Mouse (Mus musculus): ENCODE results near the gene Anks1b. TPM values are rescaled to one million over a fixed set of nuclear protein-coding genes. Genes with fewer than 3 reads are reported as not detected.

The Anks1b gene
- polyA plus RNA-seq, 1 experiment from 2014 or later: 1.9 TPM

GRCm38 (mm10) chr10:90093877-90094276 is 220.6 kb downstream of the Anks1b start:
- H3K4me3 ChIP-seq (ENCODE audit: low read depth, low read length): no peak overlapping the region
- H3K36me3 ChIP-seq (ENCODE audit: control insufficient read depth, insufficient read depth): no peaks in the 10 kb centered on the region
- H3K9me3 ChIP-seq (ENCODE audit: control insufficient read depth): no peaks in the 10 kb centered on the region
- H3K4me2 ChIP-seq (replicated peaks; ENCODE audit: low read depth): no peak overlapping the region
- no peak for TF ChIP-seq CTCF (IDR thresholded peaks at IDR 0.05; ENCODE audit: low read depth)
- no peak overlapping the region for H3K27ac ChIP-seq (ENCODE audit: low read depth, low read length)
- no peak for ATAC-seq
- H3K9ac ChIP-seq (ENCODE audit: low read depth, low read length): no peak overlapping the region
- no peaks in the 10 kb centered on the region for H3K27me3 ChIP-seq (replicated peaks; ENCODE audit: control insufficient read depth, insufficient read depth, low read length)
- 86% methylated on average over 6 of the region's 6 CpGs for WGBS
- no peaks in the 10 kb centered on the region for H3K4me1 ChIP-seq (replicated peaks; ENCODE audit: control insufficient read depth, insufficient read depth, low read length)

GRCm38 (mm10) chr10:90112662-90113061 is 239.4 kb downstream of the Anks1b start:
- H3K4me3 ChIP-seq (ENCODE audit: low read depth, low read length): no peak overlapping the region
- no peak overlapping the region for H3K9ac ChIP-seq (ENCODE audit: low read depth, low read length)
- H3K27me3 ChIP-seq (replicated peaks; ENCODE audit: control insufficient read depth, insufficient read depth, low read length): no peaks in the 10 kb centered on the region
- no peaks in the 10 kb centered on the region for H3K9me3 ChIP-seq (ENCODE audit: control insufficient read depth)
- H3K36me3 ChIP-seq (ENCODE audit: control insufficient read depth, insufficient read depth): no peaks in the 10 kb centered on the region
- H3K27ac ChIP-seq (ENCODE audit: low read depth, low read length): no peak overlapping the region
- WGBS: 54% methylated on average over 5 of the region's 5 CpGs
- ATAC-seq: no peak
- TF ChIP-seq CTCF (IDR thresholded peaks at IDR 0.05; ENCODE audit: low read depth): no peak
- H3K4me2 ChIP-seq (replicated peaks; ENCODE audit: low read depth): no peak overlapping the region
- no peaks in the 10 kb centered on the region for H3K4me1 ChIP-seq (replicated peaks; ENCODE audit: control insufficient read depth, insufficient read depth, low read length)

GRCm38 (mm10) chr10:90116867-90117266 is 243.6 kb downstream of the Anks1b start:
- no peak overlapping the region for H3K27ac ChIP-seq (ENCODE audit: low read depth, low read length)
- no peaks in the 10 kb centered on the region for H3K27me3 ChIP-seq (replicated peaks; ENCODE audit: control insufficient read depth, insufficient read depth, low read length)
- H3K9ac ChIP-seq (ENCODE audit: low read depth, low read length): no peak overlapping the region
- no peak overlapping the region for H3K4me2 ChIP-seq (replicated peaks; ENCODE audit: low read depth)
- H3K4me1 ChIP-seq (replicated peaks; ENCODE audit: control insufficient read depth, insufficient read depth, low read length): no peaks in the 10 kb centered on the region
- 75% methylated on average over 3 of the region's 3 CpGs for WGBS
- no peaks in the 10 kb centered on the region for H3K36me3 ChIP-seq (ENCODE audit: control insufficient read depth, insufficient read depth)
- H3K4me3 ChIP-seq (ENCODE audit: low read depth, low read length): no peak overlapping the region
- TF ChIP-seq CTCF (IDR thresholded peaks at IDR 0.05; ENCODE audit: low read depth): no peak
- ATAC-seq: no peak
- no peaks in the 10 kb centered on the region for H3K9me3 ChIP-seq (ENCODE audit: control insufficient read depth)

GRCm38 (mm10) chr10:90117836-90118235 is 244.5 kb downstream of the Anks1b start:
- Histone ChIP-seq H3K27ac (ENCODE audit: low read depth, low read length) (no peak overlapping the region), H3K4me3 (ENCODE audit: low read depth, low read length) (no peak overlapping the region), H3K27me3 (replicated peaks; ENCODE audit: control insufficient read depth, insufficient read depth, low read length) (no peaks in the 10 kb centered on the region), H3K9me3 (ENCODE audit: control insufficient read depth) (no peaks in the 10 kb centered on the region), H3K4me1 (replicated peaks; ENCODE audit: control insufficient read depth, insufficient read depth, low read length) (no peaks in the 10 kb centered on the region), H3K4me2 (replicated peaks; ENCODE audit: low read depth) (no peak overlapping the region), H3K9ac (ENCODE audit: low read depth, low read length) (no peak overlapping the region), H3K36me3 (ENCODE audit: control insufficient read depth, insufficient read depth) (no peaks in the 10 kb centered on the region)
- 86% methylated on average over 2 of the region's 2 CpGs for WGBS
- no peak for TF ChIP-seq CTCF (IDR thresholded peaks at IDR 0.05; ENCODE audit: low read depth)
- ATAC-seq: no peak

GRCm38 (mm10) chr10:90137538-90137937 is 264.2 kb downstream of the Anks1b start:
- no peaks in the 10 kb centered on the region for H3K4me1 ChIP-seq (replicated peaks; ENCODE audit: control insufficient read depth, insufficient read depth, low read length)
- H3K27ac ChIP-seq (ENCODE audit: low read depth, low read length): no peak overlapping the region
- H3K9ac ChIP-seq (ENCODE audit: low read depth, low read length): no peak overlapping the region
- H3K27me3 ChIP-seq (replicated peaks; ENCODE audit: control insufficient read depth, insufficient read depth, low read length): no peaks in the 10 kb centered on the region
- TF ChIP-seq CTCF (IDR thresholded peaks at IDR 0.05; ENCODE audit: low read depth): no peak
- no peaks in the 10 kb centered on the region for H3K36me3 ChIP-seq (ENCODE audit: control insufficient read depth, insufficient read depth)
- ATAC-seq: no peak
- no peak overlapping the region for H3K4me2 ChIP-seq (replicated peaks; ENCODE audit: low read depth)
- no peak overlapping the region for H3K4me3 ChIP-seq (ENCODE audit: low read depth, low read length)
- no peaks in the 10 kb centered on the region for H3K9me3 ChIP-seq (ENCODE audit: control insufficient read depth)

- Histone ChIP-seq H3K4me3 (ENCODE audit: low read depth, low read length) (no peak overlapping the region), H3K9ac (ENCODE audit: low read depth, low read length) (no peak overlapping the region), H3K27ac (ENCODE audit: low read depth, low read length) (no peak overlapping the region), H3K27me3 (replicated peaks; ENCODE audit: control insufficient read depth, insufficient read depth, low read length) (no peaks in the 10 kb centered on the region), H3K4me1 (replicated peaks; ENCODE audit: control insufficient read depth, insufficient read depth, low read length) (no peaks in the 10 kb centered on the region), H3K36me3 (ENCODE audit: control insufficient read depth, insufficient read depth) (no peaks in the 10 kb centered on the region), H3K4me2 (replicated peaks; ENCODE audit: low read depth) (no peak overlapping the region), H3K9me3 (ENCODE audit: control insufficient read depth) (no peaks in the 10 kb centered on the region)
- ATAC-seq: no peak
- TF ChIP-seq CTCF (IDR thresholded peaks at IDR 0.05; ENCODE audit: low read depth): no peak
Measured at GRCm38 (mm10) chr10:90140947-90141346, 267.6 kb downstream of the Anks1b start.

GRCm38 (mm10) chr10:90144444-90144843 is 271.1 kb downstream of the Anks1b start:
- Histone ChIP-seq H3K4me2 (replicated peaks; ENCODE audit: low read depth) (no peak overlapping the region), H3K27ac (ENCODE audit: low read depth, low read length) (no peak overlapping the region), H3K4me1 (replicated peaks; ENCODE audit: control insufficient read depth, insufficient read depth, low read length) (no peaks in the 10 kb centered on the region), H3K4me3 (ENCODE audit: low read depth, low read length) (no peak overlapping the region), H3K9me3 (ENCODE audit: control insufficient read depth) (no peaks in the 10 kb centered on the region), H3K9ac (ENCODE audit: low read depth, low read length) (no peak overlapping the region), H3K36me3 (ENCODE audit: control insufficient read depth, insufficient read depth) (no peaks in the 10 kb centered on the region), H3K27me3 (replicated peaks; ENCODE audit: control insufficient read depth, insufficient read depth, low read length) (no peaks in the 10 kb centered on the region)
- ATAC-seq: no peak
- WGBS: 92% methylated on average over 1 of the region's 1 CpGs
- no peak for TF ChIP-seq CTCF (IDR thresholded peaks at IDR 0.05; ENCODE audit: low read depth)

All from intestine, postnatal 0 days (tissue).